Mouse (Mus musculus) skeletal muscle tissue, adult 2 months (tissue): ENCODE results near the gene Eri3.

Experiments used
- DNase-seq: peaks from one replicate; pipeline ENCODE4 v3.0.0-alpha.2; 2012; ENCODE audit warnings: low read depth, low spot score

The Eri3 gene

GRCm38 (mm10) chr4:117623025-117623424 is 72.9 kb downstream of the Eri3 start:
- no peak for DNase-seq

GRCm38 (mm10) chr4:117624660-117625059 is 74.5 kb downstream of the Eri3 start:
- no peak for DNase-seq

GRCm38 (mm10) chr4:117628464-117628863 is 78.3 kb downstream of the Eri3 start:
- no peak for DNase-seq

GRCm38 (mm10) chr4:117630053-117630670 is 80.0 kb downstream of the Eri3 start:
- no peak for DNase-seq

- DNase-seq: no peak
Measured at GRCm38 (mm10) chr4:117633527-117633926, 83.4 kb downstream of the Eri3 start.

GRCm38 (mm10) chr4:117634642-117635041 is 84.5 kb downstream of the Eri3 start:
- DNase-seq: no peak

GRCm38 (mm10) chr4:117636152-117636551 is 86.0 kb downstream of the Eri3 start:
- DNase-seq: no peak

- no peak for DNase-seq
Measured at GRCm38 (mm10) chr4:117636891-117637613, 86.9 kb downstream of the Eri3 start.

- peak; percentile 60 for DNase-seq
Measured at GRCm38 (mm10) chr4:117640925-117641703, 90.9 kb downstream of the Eri3 start.

- DNase-seq: no peak
Measured at GRCm38 (mm10) chr4:117641804-117642203, 91.6 kb downstream of the Eri3 start.

GRCm38 (mm10) chr4:117645031-117645435 is 94.9 kb downstream of the Eri3 start:
- no peak for DNase-seq

- no peak for DNase-seq
Measured at GRCm38 (mm10) chr4:117645859-117646258, 95.7 kb downstream of the Eri3 start.

GRCm38 (mm10) chr4:117646496-117646895 is 96.3 kb downstream of the Eri3 start:
- no peak for DNase-seq

GRCm38 (mm10) chr4:117646926-117647755 is 97.0 kb downstream of the Eri3 start:
- no peak for DNase-seq

- DNase-seq: peak; percentile 28
Measured at GRCm38 (mm10) chr4:117651626-117652101, 101.5 kb downstream of the Eri3 start.

GRCm38 (mm10) chr4:117652727-117653126 is 102.6 kb downstream of the Eri3 start:
- no peak for DNase-seq

GRCm38 (mm10) chr4:117654016-117654702 is 104.0 kb downstream of the Eri3 start:
- no peak for DNase-seq

GRCm38 (mm10) chr4:117654703-117655499 is 104.7 kb downstream of the Eri3 start:
- DNase-seq: no peak

GRCm38 (mm10) chr4:117655500-117655863 is 105.3 kb downstream of the Eri3 start:
- no peak for DNase-seq

GRCm38 (mm10) chr4:117656961-117657360 is 106.8 kb downstream of the Eri3 start:
- no peak for DNase-seq
